Mouse (Mus musculus) urinary bladder, adult 2 months (tissue): ENCODE results near the gene Gps2. TPM values are rescaled to one million over a fixed set of nuclear protein-coding genes. Genes with fewer than 3 reads are reported as not detected.
"Not testable (repeated sequence)": the region's sequence is repeated elsewhere in the genome, so short reads cannot be mapped to it uniquely, and the experiment has no call there.

Experiments used
- DNase-seq: peaks from one replicate; pipeline ENCODE4 v3.0.0; 2022; ENCODE audit warnings: low spot score
- polyA plus RNA-seq: library from polyadenylated mRNA; depleted of rRNA; stranded (reverse); fragments of >200 nt; gene quantifications from 2 replicates; pipeline ENCODE4 v1.2.3, GENCODE M21; 2012

Gene Gps2
- polyA plus RNA-seq, 1 experiment = 63.2 TPM

DNA sequence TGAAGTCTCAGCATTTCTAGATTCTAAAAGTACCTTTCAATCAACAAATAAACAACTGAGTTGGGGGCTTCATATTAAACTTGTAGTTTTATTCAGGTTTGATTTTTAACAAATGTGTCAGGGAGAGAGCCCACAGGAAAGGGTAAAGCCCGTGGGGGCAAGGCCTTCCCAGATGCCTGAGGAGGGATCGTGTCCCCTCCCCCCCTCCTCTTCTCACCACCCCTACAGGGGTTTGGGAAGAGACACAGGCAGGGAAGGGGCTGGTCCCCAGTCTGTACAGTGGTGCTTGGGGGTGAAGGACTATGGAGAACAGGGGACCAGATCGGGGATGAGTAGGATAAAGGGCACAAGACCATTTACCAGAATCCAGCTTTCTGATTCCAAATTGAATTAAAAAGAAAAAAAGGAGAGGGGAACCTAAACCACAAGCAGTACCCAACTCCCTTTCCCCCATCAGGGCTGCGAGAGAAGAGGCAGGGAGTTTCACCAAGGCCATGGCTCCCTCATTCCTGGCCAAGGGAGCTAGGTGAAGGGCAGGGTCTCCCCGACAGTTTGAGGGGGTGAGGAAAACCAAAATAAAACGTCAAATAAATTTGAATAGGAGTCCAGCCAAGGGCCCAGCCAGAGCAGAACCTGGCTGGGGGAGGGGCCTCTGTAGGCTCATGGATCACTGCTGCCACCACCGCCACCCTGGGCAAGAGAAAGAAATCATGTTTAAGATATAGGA lies 3.1 kb downstream of the Gps2 start:
- not testable (repeated sequence) for DNase-seq

DNA sequence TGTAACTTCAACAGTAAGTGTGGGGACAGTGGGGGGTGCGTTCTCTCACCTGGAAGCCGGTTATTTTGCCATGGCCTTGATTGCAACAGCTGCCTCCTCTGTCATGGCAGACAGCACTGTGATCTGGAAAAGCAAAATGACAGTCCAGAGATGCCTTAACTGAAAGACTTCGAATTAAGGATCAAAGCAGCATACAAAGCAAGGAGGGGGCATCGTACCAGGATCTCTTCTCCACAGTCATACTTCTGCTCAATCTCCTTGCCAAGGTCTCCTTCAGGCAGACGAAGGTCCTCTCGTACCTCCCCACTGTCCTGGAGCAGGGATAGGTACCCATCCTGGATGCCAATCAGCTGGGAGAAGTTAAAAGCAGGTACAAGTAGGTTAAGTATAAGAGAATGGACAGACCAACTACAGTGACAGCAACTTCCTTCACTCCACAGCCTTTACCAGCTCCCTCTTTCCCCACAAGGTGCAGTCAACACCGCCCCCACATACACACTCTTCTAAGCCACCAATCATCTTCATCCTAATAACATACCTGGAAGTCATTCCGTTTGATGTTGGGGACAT lies 3.8 kb downstream of the Gps2 start:
- no peak for DNase-seq

DNA sequence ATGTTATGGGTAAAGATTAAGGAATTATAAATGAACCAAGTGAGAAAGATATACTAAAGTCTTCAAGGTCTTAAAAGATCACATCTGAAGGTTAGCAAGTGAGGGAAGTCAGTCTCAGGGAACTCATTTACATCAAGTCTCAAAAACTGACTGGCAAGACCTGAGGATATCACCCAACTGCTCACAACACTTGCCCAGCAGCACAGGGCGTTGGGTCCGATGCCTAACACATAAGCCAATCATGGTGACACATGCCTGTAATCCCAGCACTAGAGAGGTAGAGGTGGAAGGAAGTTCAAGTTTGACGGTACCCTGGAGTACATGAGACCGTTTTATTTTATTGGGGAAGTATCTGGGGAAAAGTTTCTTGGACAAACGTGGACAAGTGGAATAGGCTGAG lies 4.4 kb downstream of the Gps2 start:
- no peak for DNase-seq

DNA sequence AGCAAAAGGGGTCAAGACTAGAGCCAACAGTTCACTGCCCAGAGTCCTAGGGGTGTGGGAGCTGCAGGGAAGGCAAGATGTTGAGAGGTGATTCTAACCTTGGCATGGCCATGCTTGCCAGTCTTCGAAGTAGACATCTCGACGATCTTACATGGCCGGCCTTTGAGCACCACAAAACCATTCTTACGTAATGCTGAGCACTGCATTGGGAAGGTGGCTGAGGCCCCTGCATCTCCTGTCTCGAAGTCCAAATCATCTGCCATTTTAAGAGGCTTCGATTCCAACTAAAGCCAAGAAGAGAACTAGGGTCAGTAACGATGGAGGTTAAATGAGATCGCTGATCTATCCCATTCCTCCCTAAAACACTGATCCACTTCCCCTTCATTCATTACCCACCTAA lies 5.4 kb downstream of the Gps2 start:
- no peak for DNase-seq

DNA sequence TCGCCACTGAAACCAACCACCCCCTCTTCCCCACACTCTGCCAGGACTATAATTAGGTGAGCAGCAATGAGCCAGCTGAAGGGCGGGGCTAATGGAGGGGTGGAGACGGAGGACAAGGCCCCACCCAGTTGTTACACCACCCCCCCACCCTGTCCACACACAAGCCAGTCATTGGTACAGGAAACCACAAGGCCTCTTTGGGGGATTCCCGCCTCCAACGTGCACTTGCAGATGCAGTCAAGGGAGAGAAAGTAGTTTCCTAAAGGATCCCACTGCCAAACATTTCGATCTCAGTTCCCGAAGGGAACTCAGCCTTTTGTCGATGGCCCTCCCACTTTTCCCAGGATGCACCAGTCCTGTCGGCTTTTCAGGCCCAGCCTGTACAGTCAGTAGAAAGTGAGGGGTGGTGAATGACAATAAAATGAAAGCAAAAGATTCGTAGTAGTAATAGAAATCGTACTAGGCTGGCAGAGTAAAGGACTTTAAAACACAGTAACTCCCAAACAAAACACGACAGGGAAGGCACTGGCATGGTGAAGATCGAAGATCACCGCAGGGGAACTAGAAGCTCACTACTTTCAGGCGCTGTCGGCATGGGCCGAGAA lies 6.1 kb downstream of the Gps2 start:
- no peak for DNase-seq

DNA sequence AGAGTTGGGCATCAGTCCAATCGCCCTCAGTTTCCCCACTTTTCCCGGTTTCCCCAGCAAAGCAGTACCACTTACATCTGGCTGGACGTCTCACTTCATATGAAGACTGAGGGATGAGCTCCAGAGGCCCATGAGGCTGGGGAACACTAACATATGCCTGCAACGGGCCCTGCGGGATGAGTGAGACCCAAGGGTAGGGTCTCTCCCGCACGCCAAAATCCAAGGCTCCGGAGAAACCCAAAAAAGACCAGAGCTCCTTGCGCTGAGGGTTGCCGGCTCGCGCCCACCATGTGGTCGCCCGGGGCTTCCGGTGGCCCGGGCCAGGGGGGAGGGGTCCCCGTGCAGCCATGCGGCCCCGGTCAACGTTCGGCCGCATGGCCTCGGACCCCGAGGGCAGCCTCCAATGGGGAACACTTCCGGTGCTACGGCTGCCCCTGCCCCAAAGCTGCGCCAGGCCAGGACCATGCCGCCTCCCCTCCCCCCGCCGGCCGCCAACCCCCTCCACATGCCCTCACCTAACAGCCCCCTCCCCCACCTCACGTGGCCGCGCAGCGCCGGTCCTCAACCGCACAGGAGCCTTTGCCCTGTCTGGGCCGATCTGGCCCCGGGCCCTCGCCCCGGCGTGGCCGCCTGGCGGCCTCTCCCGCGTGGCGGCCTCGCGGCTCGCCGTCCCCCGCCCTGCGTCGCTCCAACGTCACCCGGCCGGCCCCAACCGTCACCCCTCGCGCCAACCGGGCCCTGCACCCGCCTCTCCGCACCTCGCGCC lies 6.8 kb downstream of the Gps2 start:
- DNase-seq = no peak

DNA sequence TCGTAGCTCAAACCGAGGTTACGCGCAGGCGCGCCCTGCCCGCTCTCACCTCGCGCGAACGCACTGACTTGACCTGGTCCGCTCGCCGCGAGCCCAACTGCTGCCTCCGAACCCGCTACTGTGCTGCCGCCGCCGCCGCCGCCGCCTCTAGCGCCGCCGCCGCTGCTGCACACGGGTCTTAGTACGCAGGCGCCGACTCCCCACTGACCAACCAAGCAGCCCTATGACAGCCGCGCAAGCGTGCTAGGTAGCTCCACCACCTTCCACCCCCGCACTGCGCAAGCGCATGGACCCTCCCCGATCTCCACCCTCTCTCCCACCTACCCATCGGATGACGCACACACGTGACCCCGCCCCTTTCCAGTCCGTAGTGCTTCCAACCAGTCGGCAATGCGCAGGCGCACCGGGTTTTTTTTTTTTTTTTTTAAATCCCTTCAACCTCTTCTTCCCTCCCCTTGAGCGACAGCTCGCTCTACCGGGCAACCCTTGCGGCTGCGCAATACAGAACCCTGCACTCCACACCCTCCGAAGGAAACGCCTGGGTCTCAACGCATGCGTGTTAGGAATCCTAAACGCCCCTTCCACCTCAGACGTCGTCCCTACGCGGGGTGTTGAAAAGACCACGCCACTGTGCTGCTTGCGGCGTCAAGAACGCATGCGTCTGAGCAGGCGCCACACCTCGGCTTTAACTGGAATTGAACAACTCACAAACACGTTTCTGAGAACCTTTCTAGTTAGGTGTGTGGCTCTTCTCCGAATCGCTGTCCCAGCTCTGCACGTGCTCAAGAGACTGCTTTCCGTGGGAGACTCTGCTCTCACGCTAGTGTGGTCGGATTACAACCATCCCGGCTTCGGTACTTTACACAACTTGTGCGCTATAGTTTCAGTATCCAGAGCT lies 7.7 kb downstream of the Gps2 start, which contains the start of gene Eif5a:
TSS of gene Eif5a (minus strand) at position 845 of the 898 bp plus-strand sequence.
- peak; percentile 100 for DNase-seq

DNA sequence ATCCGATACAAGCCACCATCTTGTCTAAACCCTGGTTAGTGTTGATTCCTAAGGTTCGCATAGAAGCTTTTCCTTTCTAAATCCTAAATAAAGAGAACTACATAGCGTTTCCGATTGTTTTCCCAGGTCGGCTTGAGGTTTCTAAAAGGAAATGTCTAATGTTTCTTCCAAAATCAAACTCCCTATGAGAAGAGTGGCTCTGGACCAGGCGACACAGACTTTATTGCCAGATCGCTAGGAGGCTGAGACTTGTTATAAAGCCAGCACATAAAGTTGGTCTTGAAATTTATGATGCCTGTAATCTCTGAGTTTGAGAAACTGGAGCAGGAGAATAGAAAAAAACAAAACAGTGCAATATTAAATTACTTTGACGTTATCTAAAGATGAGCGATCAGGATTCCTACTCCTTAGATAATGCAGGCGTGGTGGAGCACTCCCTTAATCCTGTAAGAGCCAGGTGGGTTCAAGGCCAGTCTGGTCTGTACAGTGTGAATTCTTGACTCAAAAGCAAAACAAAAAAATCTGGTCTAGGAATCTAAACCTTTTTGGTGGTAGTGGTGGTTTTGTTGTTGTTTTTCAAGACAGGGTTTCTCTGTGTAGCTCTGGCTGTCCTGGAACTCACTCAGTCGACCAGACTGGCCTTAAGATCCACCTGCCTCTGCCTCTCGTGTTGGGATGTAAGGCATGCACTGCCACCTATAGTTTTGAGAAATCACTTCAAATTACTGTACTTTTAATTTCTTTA lies 8.5 kb downstream of the Gps2 start:
- DNase-seq = no peak

DNA sequence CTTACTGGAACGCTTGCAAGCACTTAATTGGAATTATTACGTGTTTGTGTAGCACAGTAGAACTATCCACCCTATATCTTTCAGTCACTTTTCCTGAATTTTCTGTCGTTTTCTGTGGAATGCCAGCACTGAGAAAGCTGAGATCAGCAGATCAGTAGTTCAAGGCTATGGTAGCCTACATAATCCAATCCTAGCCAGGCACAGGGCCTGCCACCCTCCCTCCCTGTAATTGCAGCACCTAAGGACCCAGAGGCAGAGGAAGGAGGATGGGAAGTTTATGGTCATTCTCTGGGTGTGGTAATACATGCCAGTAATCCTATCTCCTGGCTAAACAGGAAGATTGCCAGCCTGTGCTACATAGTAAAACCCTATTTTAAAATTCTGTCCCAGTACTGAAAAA lies 9.1 kb downstream of the Gps2 start:
- DNase-seq = no peak

DNA sequence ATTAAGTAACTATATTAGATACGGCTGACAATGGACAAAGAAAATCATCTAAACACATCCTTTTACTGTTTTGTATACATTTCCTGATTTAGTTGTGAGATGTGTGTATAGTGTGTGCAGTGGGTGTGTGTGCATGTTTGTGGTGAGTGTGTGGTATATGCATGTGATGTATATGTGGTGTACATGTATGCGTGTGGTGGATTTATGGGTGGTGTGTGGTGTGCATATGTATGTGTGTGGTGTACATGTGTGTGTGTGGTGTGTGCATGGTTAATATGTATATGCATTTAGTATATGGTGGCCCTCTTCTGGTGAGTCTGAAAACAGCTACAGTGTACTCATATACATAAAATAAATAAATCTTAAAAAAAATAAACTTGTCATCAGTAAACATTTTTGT lies 13.8 kb downstream of the Gps2 start:
- no peak for DNase-seq

DNA sequence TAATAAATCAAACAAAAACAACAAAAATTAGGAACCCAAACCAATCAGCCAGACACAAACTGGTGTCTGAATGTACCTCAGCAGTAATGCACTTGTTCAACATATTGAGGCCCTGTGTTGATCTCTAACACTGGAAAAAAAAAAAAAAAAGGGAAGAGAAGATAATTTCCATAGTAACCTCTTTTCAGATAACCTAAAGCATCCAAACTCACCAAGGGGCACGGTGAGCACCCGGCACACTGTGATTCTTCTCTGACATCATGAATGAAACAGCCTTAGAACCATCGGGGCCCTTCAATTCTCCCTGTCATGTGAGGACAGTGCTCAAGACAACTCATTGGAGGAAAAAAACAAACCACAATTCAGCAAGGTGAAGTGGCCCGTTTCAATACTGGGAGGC lies 16.0 kb downstream of the Gps2 start:
- no peak for DNase-seq

DNA sequence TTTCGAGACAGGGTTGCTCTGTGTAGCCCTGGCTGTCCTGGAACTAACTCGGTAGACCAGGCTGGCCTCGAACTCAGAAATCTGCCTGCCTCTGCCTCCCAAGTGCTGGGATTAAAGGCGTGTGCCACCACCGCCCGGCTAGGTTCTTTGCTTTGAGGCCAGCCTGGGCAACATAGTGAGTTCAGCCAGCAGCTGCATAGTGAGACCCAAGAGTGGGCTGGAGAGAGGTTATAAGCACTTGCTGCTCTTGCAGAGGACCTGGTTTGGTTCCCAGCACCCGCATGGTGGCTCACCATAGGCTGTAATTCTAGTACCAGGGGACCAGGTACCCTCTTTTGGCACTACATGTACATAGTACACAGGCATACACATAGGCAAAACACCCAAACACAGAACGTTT lies 16.5 kb downstream of the Gps2 start:
- not testable (repeated sequence) for DNase-seq

DNA sequence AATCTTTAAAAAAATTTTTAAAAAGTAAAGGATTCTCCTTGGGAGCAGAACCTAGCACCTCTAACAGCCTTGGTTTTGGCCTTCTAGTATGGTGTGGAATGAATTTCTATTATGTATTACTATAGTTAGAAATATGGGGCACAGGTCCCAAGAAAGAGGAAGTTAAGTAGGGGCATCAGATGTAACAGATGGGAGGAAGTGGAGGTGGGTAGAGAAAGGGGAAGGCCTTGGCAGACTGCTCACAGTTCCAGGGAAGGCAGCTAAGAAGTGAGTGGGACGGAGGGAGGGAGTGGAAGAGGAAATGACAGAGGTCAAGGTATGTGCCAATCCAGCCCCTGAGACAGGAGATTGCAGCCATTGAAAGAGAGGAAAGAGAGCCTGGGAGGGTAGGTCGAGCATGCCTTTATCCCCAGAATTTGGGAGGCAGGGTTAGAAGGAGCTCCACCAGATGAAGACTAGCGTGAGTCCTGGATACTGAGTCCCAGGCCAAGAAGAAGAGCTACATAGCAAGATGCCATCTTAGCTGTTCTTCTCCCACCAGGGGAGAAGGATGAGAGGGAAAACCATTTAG lies 17.4 kb downstream of the Gps2 start:
- DNase-seq = no peak

DNA sequence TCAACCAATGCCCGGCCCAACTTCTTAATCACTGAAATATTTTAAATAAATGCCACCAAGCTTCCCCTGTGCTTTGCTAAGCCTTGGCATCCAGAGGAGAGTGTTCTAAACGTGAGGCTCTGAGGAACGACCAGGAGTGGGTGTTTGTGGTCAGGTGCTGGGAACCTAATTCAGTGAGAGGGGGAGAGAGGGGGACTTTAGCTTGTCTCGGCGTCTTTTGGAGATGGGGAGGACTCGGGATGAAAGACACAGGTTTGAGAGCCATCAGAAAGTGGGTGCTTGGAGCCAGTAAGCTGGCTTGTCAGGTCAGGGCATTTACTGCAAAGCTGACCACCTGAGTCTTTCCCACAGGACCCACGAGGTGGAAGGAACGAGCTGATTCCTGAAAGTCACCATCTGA lies 18.1 kb downstream of the Gps2 start:
- no peak for DNase-seq

DNA sequence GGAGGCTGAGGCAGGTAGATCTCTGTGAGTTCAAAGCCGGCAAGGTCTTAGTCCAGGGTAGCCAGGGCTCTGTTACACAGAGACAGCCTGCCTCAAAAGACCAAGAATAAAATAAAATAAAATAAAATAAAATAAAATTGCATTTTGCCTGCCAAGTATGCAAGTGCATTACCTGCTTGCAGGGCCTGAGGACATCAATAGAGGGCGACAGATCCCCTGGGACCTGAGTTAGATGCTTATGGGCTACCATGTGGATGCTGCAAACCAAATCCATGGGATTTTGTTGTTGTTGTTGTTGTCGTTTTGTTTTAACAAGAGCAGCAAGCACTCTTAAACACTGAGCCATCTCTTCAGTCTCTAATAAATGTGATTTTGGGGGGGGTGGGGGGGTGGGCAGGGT lies 18.6 kb downstream of the Gps2 start:
- DNase-seq = no peak

DNA sequence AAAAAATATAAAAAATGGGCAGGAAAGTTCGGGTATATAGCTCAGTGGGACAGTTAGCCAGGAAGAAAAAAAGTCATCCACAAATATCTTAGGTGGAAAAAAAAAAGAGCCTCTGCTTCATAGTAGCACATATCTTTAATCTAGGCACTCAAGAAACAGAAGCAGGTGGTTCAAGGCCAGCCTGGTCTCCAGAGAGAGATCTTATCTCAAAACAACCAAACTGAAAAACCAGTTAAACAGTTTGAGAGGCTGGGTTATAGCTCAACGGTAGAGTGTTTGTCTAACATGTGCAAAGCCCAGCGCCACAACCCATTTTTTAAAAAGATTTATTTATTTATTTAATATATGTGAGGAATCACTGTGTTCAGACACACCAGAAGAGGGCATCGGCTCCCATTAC lies 19.4 kb downstream of the Gps2 start:
- no peak for DNase-seq

DNA sequence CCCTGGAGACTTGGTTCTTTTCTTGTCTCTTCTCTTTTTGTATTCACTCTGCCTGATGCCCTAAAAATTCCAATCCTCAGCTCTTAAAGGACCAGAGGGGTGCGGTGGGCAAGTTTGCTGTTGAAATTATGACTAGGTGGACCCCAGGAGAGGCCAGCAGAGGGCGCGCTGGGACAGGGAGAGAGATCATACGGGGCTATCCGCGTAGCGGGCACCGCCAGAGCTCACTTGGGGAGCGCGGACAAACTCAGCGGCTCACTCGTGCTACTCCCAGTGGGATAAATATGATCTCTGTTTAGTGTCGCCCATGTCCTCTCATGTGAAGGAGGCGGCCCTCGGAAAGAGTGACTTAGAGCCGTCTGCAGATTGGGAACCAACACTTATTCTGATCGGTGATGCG lies 20.5 kb downstream of the Gps2 start:
- DNase-seq = peak; percentile 89

DNA sequence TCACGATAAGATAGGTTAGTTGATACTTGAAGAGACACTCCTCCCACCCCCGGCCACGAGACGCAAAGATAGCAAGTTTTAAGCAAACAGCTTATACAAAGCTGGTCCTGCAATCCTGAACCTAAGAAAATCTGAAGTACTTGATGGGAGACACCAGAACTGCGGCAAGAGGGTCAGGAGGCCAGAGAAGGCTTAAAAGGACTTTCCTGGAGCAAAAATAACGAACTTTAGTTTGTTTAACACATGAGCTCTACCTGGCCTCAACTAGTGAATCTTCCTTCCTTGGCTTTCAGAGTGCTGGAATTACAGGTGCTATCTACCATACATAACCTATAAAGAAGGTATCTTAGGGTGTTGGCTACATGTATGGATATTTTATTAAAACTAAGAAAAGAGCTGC lies 21.0 kb downstream of the Gps2 start:
- DNase-seq = no peak

DNA sequence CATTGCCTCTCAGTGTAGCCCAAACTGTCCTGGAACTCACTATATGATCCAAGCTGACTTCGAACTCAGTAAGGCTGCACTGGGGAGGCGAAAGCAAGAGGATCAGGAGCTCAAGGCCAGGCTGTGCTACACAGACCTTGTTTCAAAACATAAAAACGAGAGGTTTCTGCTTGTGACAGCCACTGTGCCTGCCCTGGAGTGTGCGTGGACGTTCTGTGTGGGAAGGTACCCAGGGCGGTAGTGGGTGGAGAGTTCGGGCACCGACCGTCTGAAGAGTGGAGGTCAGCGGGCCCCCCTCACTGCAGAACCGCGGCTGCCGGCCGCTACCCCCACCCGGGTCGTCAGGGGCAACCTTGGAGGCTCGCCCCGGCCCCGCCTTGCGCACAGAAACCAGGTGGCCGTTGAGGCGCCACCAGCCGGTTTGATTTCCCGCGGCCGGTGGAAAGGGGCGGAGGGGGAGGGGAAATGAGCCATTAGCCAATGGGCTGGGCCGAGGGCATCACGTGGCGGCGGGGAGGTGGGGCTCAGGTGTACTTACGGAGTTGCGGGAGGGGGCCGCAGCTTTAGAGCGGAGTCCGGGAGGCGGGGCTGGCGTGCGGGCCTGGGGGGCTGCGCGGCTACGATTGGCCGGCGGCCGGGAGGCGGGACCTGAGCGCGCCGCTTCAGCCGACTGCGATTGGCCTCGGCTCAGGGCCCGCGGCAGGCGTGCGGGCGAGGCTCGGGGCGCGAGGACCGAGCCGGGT lies 21.6 kb downstream of the Gps2 start, which contains the start of gene Ybx2:
TSS of gene Ybx2 (plus strand) at position 660 of the 743 bp plus-strand sequence.
- peak; percentile 80 for DNase-seq

DNA sequence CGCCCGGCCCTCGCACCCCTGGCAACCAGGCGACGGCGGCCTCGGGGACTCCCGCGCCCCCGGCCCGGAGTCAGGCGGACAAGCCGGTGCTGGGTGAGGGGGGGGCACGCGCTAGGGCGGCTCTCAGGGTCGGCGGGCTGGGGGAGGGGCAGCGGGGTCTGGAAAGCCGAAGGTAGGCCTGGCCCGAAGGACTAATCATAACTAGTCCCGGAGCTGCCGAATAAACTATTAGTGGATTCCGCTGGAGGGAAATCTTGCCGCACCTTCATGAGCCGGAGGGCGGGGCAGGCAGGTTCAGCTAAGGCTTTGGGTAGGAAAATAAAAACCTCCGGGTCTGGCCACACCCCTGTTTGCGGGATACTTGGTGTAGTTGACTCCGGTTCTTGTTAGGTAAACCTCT lies 22.5 kb downstream of the Gps2 start:
- DNase-seq = no peak
